Mouse (Mus musculus): ENCODE results near the gene Mdh1.
"Not testable (repeated sequence)": the region's sequence is repeated elsewhere in the genome, so short reads cannot be mapped to it uniquely, and the experiment has no call there.

DNA sequence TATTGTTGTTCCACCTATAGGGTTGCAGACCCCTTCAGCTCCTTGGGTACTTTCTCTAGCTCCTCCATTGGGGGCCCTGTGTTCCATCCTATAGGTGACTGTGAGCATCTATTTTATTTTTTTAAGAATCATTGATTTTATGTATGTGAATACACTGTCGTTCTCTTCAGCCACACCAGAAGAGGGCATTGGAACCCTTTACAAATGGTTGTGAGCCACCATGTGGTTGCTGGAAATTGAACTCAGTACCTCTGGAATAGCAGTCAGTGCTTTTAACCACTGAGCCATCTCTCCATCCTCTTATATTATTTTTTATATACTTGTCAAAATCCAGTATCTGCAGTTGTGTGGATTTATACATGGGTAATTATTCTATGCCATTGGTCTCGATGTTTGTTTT, 41.3 kb downstream of the Mdh1 start:
- TF ChIP-seq CTCF, EP300 (IDR thresholded peaks at IDR 0.05; ENCODE audit: low read depth): not testable (repeated sequence)

Measured in liver, postnatal 0 days (tissue).